Mouse (Mus musculus) CH12.LX (cell line): ENCODE results near the gene Ren1. TPM values are rescaled to one million over a fixed set of nuclear protein-coding genes. Genes with fewer than 3 reads are reported as not detected.

Experiments
- DNase-seq: peaks from one replicate; pipeline ENCODE4 v3.0.0-alpha.2; 2013; ENCODE audit errors: extremely low read depth
- H3K27ac ChIP-seq: 2 replicates; pipeline ENCODE4 v1.5.1; 2012; ENCODE audit warnings: low read depth, mild to moderate bottlenecking, control low read depth, moderate library complexity; ENCODE audit not compliant: insufficient read depth
- H3K27me3 ChIP-seq: replicated peaks from 2 replicates; pipeline ENCODE3; 2012; ENCODE audit warnings: inconsistent platforms
- H3K36me3 ChIP-seq, 2 experiments: replicated peaks in 1 of 2; 2 replicates each; pipeline versions ENCODE3 to v1.6.1; 2012; ENCODE audit warnings: inconsistent platforms in 1 of 2, low read length in 1 of 2, mild to moderate bottlenecking in 1 of 2, mixed read lengths in 1 of 2, moderate library complexity in 1 of 2; ENCODE audit not compliant: control insufficient read depth in 1 of 2, insufficient read depth in 1 of 2
- H3K4me1 ChIP-seq, 2 experiments: 2 replicates each; pipeline ENCODE4 v1.6.1; 2012; ENCODE audit warnings: inconsistent platforms in 1 of 2, moderate library complexity in 1 of 2; ENCODE audit not compliant: insufficient read depth in 2 of 2, control insufficient read depth in 1 of 2
- H3K4me2 ChIP-seq: 2 replicates; pipeline ENCODE4 v1.6.1; 2012; ENCODE audit warnings: low read depth, mild to moderate bottlenecking, control low read depth; ENCODE audit not compliant: poor library complexity, insufficient read depth, severe bottlenecking
- H3K4me3 ChIP-seq, 3 experiments: fragments of 150-350 bp in 1 of 3; sonication (generic) in 1 of 3; replicated peaks in 1 of 3; 2 replicates each; pipeline versions ENCODE3 to v1.5.1; 2011 to 2012; ENCODE audit warnings: low read depth in 2 of 3, low read length in 2 of 3, mild to moderate bottlenecking in 2 of 3, moderate library complexity in 2 of 3, control low read depth in 1 of 3, improper control_type of control experiment in 1 of 3, inconsistent platforms in 1 of 3, mixed read lengths in 1 of 3; ENCODE audit not compliant: poor library complexity in 1 of 3
- H3K79me2 ChIP-seq: replicated peaks from 2 replicates; pipeline ENCODE4 v1.6.1; 2012; ENCODE audit warnings: mild to moderate bottlenecking, moderate library complexity; ENCODE audit not compliant: control insufficient read depth, poor library complexity, insufficient read depth, severe bottlenecking; ENCODE audit errors: extremely low read depth
- H3K9ac ChIP-seq: 2 replicates; pipeline ENCODE4 v1.6.1; 2012; ENCODE audit warnings: low read depth, mild to moderate bottlenecking, control low read depth, moderate library complexity; ENCODE audit not compliant: insufficient read depth
- H3K9me3 ChIP-seq: replicated peaks from 2 replicates; pipeline ENCODE3; 2012; ENCODE audit warnings: low read length, inconsistent platforms, mixed read lengths
- BHLHE40 ChIP-seq: IDR thresholded peaks from 2 replicates; pipeline ENCODE4 v1.6.1; 2011; ENCODE audit warnings: mild to moderate bottlenecking, low read depth, low read length, improper control_type of control experiment
- CHD1 ChIP-seq: IDR thresholded peaks from 2 replicates; pipeline ENCODE4 v1.6.1; 2012; ENCODE audit warnings: low read depth, low read length, improper control_type of control experiment, inconsistent platforms
- CHD2 ChIP-seq: IDR thresholded peaks from 2 replicates; pipeline ENCODE4 v1.6.1; 2011; ENCODE audit warnings: low read length, improper control_type of control experiment
- E2F4 ChIP-seq: IDR thresholded peaks from 2 replicates; pipeline ENCODE4 v1.6.1; 2011; ENCODE audit warnings: low read depth, low read length, improper control_type of control experiment; ENCODE audit not compliant: insufficient replicate concordance
- ELF1 ChIP-seq: IDR thresholded peaks from 2 replicates; pipeline ENCODE4 v1.6.1; 2014; ENCODE audit warnings: low read depth, mild to moderate bottlenecking, inconsistent platforms, low read length, improper control_type of control experiment
- ETS1 ChIP-seq: conservative IDR thresholded peaks from 2 replicates; pipeline ENCODE4 v1.6.1; 2012; ENCODE audit warnings: low read depth, mild to moderate bottlenecking, inconsistent platforms, low read length, improper control_type of control experiment, moderate library complexity
- IRF4 ChIP-seq: IDR thresholded peaks from 2 replicates; pipeline ENCODE4 v1.6.1; 2014; ENCODE audit warnings: low read depth, mild to moderate bottlenecking, inconsistent platforms, low read length, improper control_type of control experiment
- JUN ChIP-seq: IDR thresholded peaks from 2 replicates; pipeline ENCODE4 v1.6.1; 2011; ENCODE audit warnings: low read depth, mild to moderate bottlenecking, low read length, improper control_type of control experiment, moderate library complexity; ENCODE audit not compliant: insufficient read depth
- MAFK ChIP-seq: IDR thresholded peaks from 2 replicates; pipeline ENCODE4 v1.6.1; 2011; ENCODE audit warnings: low read length, improper control_type of control experiment; ENCODE audit not compliant: insufficient replicate concordance
- MEF2A ChIP-seq: IDR thresholded peaks from 2 replicates; pipeline ENCODE4 v1.6.1; 2014; ENCODE audit warnings: low read depth, mild to moderate bottlenecking, inconsistent platforms, low read length, improper control_type of control experiment, borderline replicate concordance
- MXI1 ChIP-seq: IDR thresholded peaks from 2 replicates; pipeline ENCODE4 v1.6.1; 2011; ENCODE audit warnings: mild to moderate bottlenecking, low read depth, low read length, improper control_type of control experiment
- MYC ChIP-seq: IDR thresholded peaks from 2 replicates; pipeline ENCODE4 v1.6.1; 2011; ENCODE audit warnings: low read depth, mild to moderate bottlenecking, improper control_type of control experiment, low read length
- NELFE ChIP-seq: IDR thresholded peaks from 2 replicates; pipeline ENCODE4 v1.6.1; 2011; ENCODE audit warnings: low read depth, low read length, improper control_type of control experiment
- POLR2AphosphoS2 ChIP-seq: IDR thresholded peaks from 2 replicates; pipeline ENCODE4 v1.6.1; 2011; ENCODE audit warnings: low read depth, low read length, improper control_type of control experiment
- SMC3 ChIP-seq: IDR thresholded peaks from 2 replicates; pipeline ENCODE4 v1.6.1; 2011; ENCODE audit warnings: low read depth, low read length, improper control_type of control experiment
- TBP ChIP-seq: conservative IDR thresholded peaks from 2 replicates; pipeline ENCODE4 v1.6.1; 2011; ENCODE audit warnings: low read depth, low read length, improper control_type of control experiment
- TCF12 ChIP-seq: IDR thresholded peaks from 2 replicates; pipeline ENCODE4 v1.6.1; 2014; ENCODE audit warnings: low read depth, mild to moderate bottlenecking, inconsistent platforms, low read length, improper control_type of control experiment
- USF2 ChIP-seq: conservative IDR thresholded peaks from 2 replicates; pipeline ENCODE4 v1.6.1; 2011; ENCODE audit warnings: low read depth, low read length, improper control_type of control experiment
- ZC3H11A ChIP-seq: IDR thresholded peaks from 2 replicates; pipeline ENCODE4 v1.6.1; 2012; ENCODE audit warnings: low read depth, mild to moderate bottlenecking, inconsistent platforms, low read length, improper control_type of control experiment
- ZNF384 ChIP-seq: IDR thresholded peaks from 2 replicates; pipeline ENCODE4 v1.6.1; 2012; ENCODE audit warnings: low read depth, low read length, improper control_type of control experiment, inconsistent platforms
- dilution Hi-C: fragments of 300-500 bp; cut with MboI; formaldehyde crosslinking; loops from 2 replicates; pipeline ENCODE4 v1.14.3; 2020; ENCODE audit warnings: low sequenced_read_pairs; ENCODE audit not compliant: extremely low pct_unique_long_range_greater_than_20kb, extremely low pct_ligation_motif_present
- in situ Hi-C: fragments of 300-500 bp; cut with MboI; formaldehyde crosslinking; loops from 3 replicates; pipeline ENCODE4 v1.14.3; 2019; ENCODE audit warnings: low sequenced_read_pairs, low pct_ligation_motif_present, low pct_unique_long_range_greater_than_20kb, mixed read lengths
- polyA plus RNA-seq: library from polyadenylated mRNA; unstranded; fragments of >175 nt; gene quantifications from 2 replicates; pipeline ENCODE4 v1.2.1, GENCODE M21; 2012; ENCODE audit warnings: low read depth; ENCODE audit not compliant: insufficient read length
- total RNA-seq, 2 experiments: library from RNA; depleted of rRNA; stranded (reverse); fragments of 300-350 nt in 1 of 2; fragments of >200 nt in 1 of 2; gene quantifications; 2 replicates each; pipeline ENCODE4 v1.2.3; 2012 to 2014

The Ren1 gene
- total and polyA plus RNA-seq, 3 experiments = 0.08 TPM; not detected in 2

DNA sequence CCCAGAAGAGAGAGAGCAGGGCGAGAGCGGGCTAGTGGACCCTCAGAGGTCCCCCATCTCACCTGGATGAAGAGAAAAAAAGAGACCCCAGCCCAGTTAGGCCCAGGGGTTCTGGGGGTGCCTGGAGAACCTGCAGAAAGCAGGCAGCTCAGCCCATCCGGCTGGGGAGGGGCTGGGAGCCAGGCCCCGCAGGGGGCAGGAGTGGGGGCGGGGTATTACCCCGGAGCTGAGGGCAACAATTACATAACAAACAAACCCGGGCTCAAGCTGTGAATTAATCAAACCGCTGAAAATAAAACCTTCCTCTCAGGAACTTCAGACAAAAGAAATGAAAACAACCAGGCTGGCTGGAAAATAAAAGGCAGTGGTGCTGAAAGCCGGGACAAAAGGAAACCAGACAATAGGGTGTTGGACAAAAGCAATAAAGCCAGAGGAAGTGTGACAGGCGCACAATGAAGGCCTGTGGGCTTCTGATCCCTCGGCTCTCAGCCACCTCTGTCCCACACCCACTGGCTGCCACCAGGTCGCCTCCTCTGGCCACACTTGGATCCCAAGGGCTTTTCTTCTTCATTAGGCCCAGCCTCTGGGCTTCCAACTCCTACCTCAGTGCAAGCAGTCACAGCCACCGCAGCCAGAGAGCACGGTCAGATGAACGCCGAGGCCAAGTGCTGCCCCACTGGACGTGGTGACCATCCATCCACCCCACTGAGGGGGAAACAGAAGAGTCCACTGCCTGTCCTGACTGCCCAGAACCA, 47.4 kb downstream of the Ren1 start:
- H3K27ac ChIP-seq = no peak overlapping the region
- no peak for DNase-seq
- no peak overlapping the region for H3K9ac ChIP-seq

DNA sequence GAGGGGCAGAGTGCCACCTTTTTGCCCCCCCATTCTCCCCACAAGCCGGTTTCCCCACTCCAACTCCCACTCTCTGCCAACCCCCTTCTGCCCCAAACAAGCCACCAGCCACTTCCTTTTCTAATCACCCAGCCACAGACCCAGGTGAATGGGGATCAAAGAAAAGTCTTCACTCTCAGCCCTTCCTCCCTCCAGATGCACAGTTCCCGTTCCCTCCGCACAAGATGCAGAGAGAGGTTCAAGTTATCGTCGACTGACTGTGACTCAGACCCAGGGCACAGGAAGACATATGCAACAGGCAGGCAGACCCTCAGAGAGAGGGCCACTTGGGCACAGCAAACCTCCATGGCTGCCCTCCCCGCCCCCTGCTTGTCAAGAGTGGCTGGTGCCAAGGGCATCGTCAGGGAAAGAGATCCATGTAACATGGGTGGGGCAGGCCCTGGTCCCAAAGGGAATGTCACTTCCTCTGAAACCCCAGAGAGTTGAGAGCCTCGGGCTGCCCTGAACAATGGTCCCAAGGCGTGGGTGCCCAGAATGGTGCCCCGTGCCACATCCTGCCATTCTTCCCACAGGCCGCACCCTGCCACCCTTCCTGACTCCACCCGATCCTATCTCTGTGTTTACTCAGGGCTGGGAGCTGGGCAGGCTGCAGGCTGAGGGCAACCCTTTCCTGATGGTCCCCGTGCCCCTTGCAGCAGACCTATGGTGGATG, 49.9 kb downstream of the Ren1 start:
- Histone ChIP-seq H3K4me3 (no peak overlapping the region), H3K36me3 (no peaks in the 10 kb centered on the region), H3K9me3 (no peaks in the 10 kb centered on the region), H3K27me3 (peaks cover 82% of the 10 kb centered on the region), H3K4me2 (no peak overlapping the region), H3K27ac (no peak overlapping the region), H3K79me2 (no peaks in the 10 kb centered on the region), H3K9ac (no peak overlapping the region)
- in situ Hi-C loops (no loop called here), dilution Hi-C loops (no loop called here)
- TF ChIP-seq NELFE = no peak
- TF ChIP-seq TBP = no peak
- TF ChIP-seq MYC = no peak
- no peak for TF ChIP-seq POLR2AphosphoS2
- TF ChIP-seq MAFK = no peak
- TF ChIP-seq MXI1 = no peak
- no peak for TF ChIP-seq TCF12
- no peak for TF ChIP-seq ELF1
- no peak for TF ChIP-seq IRF4
- TF ChIP-seq CHD2 = no peak
- no peak for TF ChIP-seq SMC3
- TF ChIP-seq BHLHE40 = no peak
- no peak for TF ChIP-seq ETS1
- no peak for TF ChIP-seq JUN
- no peak for TF ChIP-seq MEF2A
- TF ChIP-seq CHD1 = no peak
- TF ChIP-seq USF2 = no peak
- TF ChIP-seq ZC3H11A = no peak
- TF ChIP-seq, all 38 proteins: peak for 0
- no peaks in the 10 kb centered on the region for H3K4me1 ChIP-seq
- no peak for DNase-seq

More for the DNA sequence above, 47.4 kb downstream of the Ren1 start:
- no peak for TF ChIP-seq E2F4
- TF ChIP-seq ZNF384 = no peak
- peaks cover 86% of the 10 kb centered on the region for H3K27me3 ChIP-seq
- no peaks in the 10 kb centered on the region for H3K79me2 ChIP-seq
- in situ Hi-C loops = no loop called here
- H3K4me1 ChIP-seq = no peaks in the 10 kb centered on the region
- no peak overlapping the region for H3K4me2 ChIP-seq
- dilution Hi-C loops = no loop called here
- no peaks in the 10 kb centered on the region for H3K9me3 ChIP-seq
- no peak overlapping the region for H3K4me3 ChIP-seq
- H3K36me3 ChIP-seq = no peaks in the 10 kb centered on the region
